Mouse (Mus musculus) right cerebral cortex, adult 18-20 months (tissue): ENCODE results near the gene Kng2.
A peak's percentile ranks its signal among the peaks of the same experiment; 100 is the strongest.
"Not testable (repeated sequence)": the region's sequence is repeated elsewhere in the genome, so short reads cannot be mapped to it uniquely, and the experiment has no call there.

Source experiments
- DNase-seq: peaks from one replicate; pipeline ENCODE4 v3.0.0; 2022; ENCODE audit warnings: mixed read lengths

Gene Kng2

GRCm38 (mm10) chr16:23028966-23029600, at the start of gene Kng2:
Kng2 (minus strand) TSS chr16:23029482.
- not testable (repeated sequence) for DNase-seq

GRCm38 (mm10) chr16:23077516-23077915, 48.2 kb upstream of the Kng2 start:
- not testable (repeated sequence) for DNase-seq

- not testable (repeated sequence) for DNase-seq
Measured at GRCm38 (mm10) chr16:23060781-23061325, 31.6 kb upstream of the Kng2 start.

GRCm38 (mm10) chr16:23059630-23060029, 30.3 kb upstream of the Kng2 start:
- not testable (repeated sequence) for DNase-seq

- DNase-seq: not testable (repeated sequence)
Measured at GRCm38 (mm10) chr16:23057668-23058447, 28.6 kb upstream of the Kng2 start, which contains the start of gene Kng1. Kng1 (plus strand) TSS chr16:23057865.

- peak; percentile 8 for DNase-seq
Measured at GRCm38 (mm10) chr16:23046319-23046718, 17.0 kb upstream of the Kng2 start.

- DNase-seq: no peak
Measured at GRCm38 (mm10) chr16:23040876-23041275, 11.6 kb upstream of the Kng2 start.

- no peak for DNase-seq
Measured at GRCm38 (mm10) chr16:23039281-23039680, 10.0 kb upstream of the Kng2 start.

GRCm38 (mm10) chr16:23037744-23038143, 8.5 kb upstream of the Kng2 start:
- DNase-seq: no peak

- no peak for DNase-seq
Measured at GRCm38 (mm10) chr16:23033673-23034072, 4.4 kb upstream of the Kng2 start.

GRCm38 (mm10) chr16:23030673-23031435, 1.6 kb upstream of the Kng2 start:
- no peak for DNase-seq

GRCm38 (mm10) chr16:23027341-23027740, 1.9 kb downstream of the Kng2 start:
- DNase-seq: not testable (repeated sequence)

GRCm38 (mm10) chr16:23026582-23026981, 2.7 kb downstream of the Kng2 start:
- DNase-seq: no peak

GRCm38 (mm10) chr16:23025111-23025510, 4.2 kb downstream of the Kng2 start:
- DNase-seq: no peak

- not testable (repeated sequence) for DNase-seq
Measured at GRCm38 (mm10) chr16:23020571-23020970, 8.7 kb downstream of the Kng2 start.

GRCm38 (mm10) chr16:23014645-23015044, 14.6 kb downstream of the Kng2 start:
- DNase-seq: not testable (repeated sequence)

- not testable (repeated sequence) for DNase-seq
Measured at GRCm38 (mm10) chr16:23013786-23014185, 15.5 kb downstream of the Kng2 start.

GRCm38 (mm10) chr16:22996951-22997350, 32.3 kb downstream of the Kng2 start:
- DNase-seq: not testable (repeated sequence)

- DNase-seq: no peak
Measured at GRCm38 (mm10) chr16:22967383-22968030, 61.8 kb downstream of the Kng2 start.

- DNase-seq: no peak
Measured at GRCm38 (mm10) chr16:22963293-22963692, 66.0 kb downstream of the Kng2 start.

GRCm38 (mm10) chr16:22962256-22962655, 67.0 kb downstream of the Kng2 start:
- no peak for DNase-seq

- no peak for DNase-seq
Measured at GRCm38 (mm10) chr16:22961073-22961472, 68.2 kb downstream of the Kng2 start.

- DNase-seq: no peak
Measured at GRCm38 (mm10) chr16:22956085-22956439, 73.2 kb downstream of the Kng2 start.
